Mouse (Mus musculus) hindbrain, embryonic 15.5 days (tissue): ENCODE data around the gene Sash1. TPM values are rescaled to one million over a fixed set of nuclear protein-coding genes. Genes with fewer than 3 reads are reported as not detected.

ENCODE experiments used
- ATAC-seq: fragments of 200-750 bp; cut with Nextera tagmentation; 2 replicates; pipeline ENCODE4 v1.8.0; 2017; ENCODE audit warnings: low read depth, moderate number of reproducible peaks, moderate TSS enrichment; ENCODE audit not compliant: low FRiP score
- H3K27ac ChIP-seq: fragments of 300-500 bp; sonication (generic); replicated peaks from 2 replicates; pipeline ENCODE4 v1.5.1; 2015; ENCODE audit warnings: mild to moderate bottlenecking, inconsistent platforms
- H3K27me3 ChIP-seq: fragments of 300-500 bp; sonication (generic); 2 replicates; pipeline ENCODE4 v1.6.1; 2015; ENCODE audit warnings: control low read depth, inconsistent platforms
- H3K36me3 ChIP-seq: fragments of 300-500 bp; sonication (generic); 2 replicates; pipeline ENCODE4 v1.6.1; 2015; ENCODE audit warnings: control low read depth, inconsistent platforms
- H3K4me1 ChIP-seq: fragments of 300-500 bp; sonication (generic); replicated peaks from 2 replicates; pipeline ENCODE4 v1.6.1; 2015; ENCODE audit warnings: control low read depth, inconsistent platforms
- H3K4me2 ChIP-seq: fragments of 300-500 bp; sonication (generic); 2 replicates; pipeline ENCODE4 v1.6.1; 2015; ENCODE audit warnings: moderate library complexity, mild to moderate bottlenecking, inconsistent platforms
- H3K4me3 ChIP-seq: fragments of 300-500 bp; sonication (generic); 2 replicates; pipeline ENCODE4 v1.5.1; 2015; ENCODE audit warnings: mild to moderate bottlenecking, inconsistent platforms
- H3K9ac ChIP-seq: fragments of 300-500 bp; sonication (generic); 2 replicates; pipeline ENCODE4 v1.6.1; 2015; ENCODE audit warnings: inconsistent platforms
- H3K9me3 ChIP-seq: fragments of 300-500 bp; sonication (generic); 2 replicates; pipeline ENCODE4 v1.6.1; 2016; ENCODE audit warnings: control low read depth, inconsistent platforms
- WGBS: fragments of 180-500 bp; shearing (Covaris S2); methylation state at CpG from one replicate; pipeline ENCODE4 v1.1.7; 2015; 5-methylcytosine and 5-hydroxymethylcytosine counted together
- polyA plus RNA-seq: library from polyadenylated mRNA; unstranded; fragments of >200 nt; fragmentation: Nextera tagmentation; extraction: Ambion mirVana; gene quantifications from 2 replicates; pipeline ENCODE4 v1.2.1, GENCODE M21; 2015

Sash1 gene
- polyA plus RNA-seq, 1 experiment from 2014 or later = 3.1 TPM

GRCm38 (mm10) chr10:8807581-8807980, 78.3 kb downstream of the Sash1 start:
- no peak overlapping the region for H3K9ac ChIP-seq
- H3K27me3 ChIP-seq = no peaks in the 10 kb centered on the region
- H3K9me3 ChIP-seq = no peaks in the 10 kb centered on the region
- WGBS = 87% methylated on average over 9 of the region's 9 CpGs
- no peak for ATAC-seq
- H3K36me3 ChIP-seq = no peaks in the 10 kb centered on the region
- H3K4me2 ChIP-seq = no peak overlapping the region
- peaks cover 10% of the 10 kb centered on the region for H3K4me1 ChIP-seq
- no peak overlapping the region for H3K4me3 ChIP-seq
- no peak overlapping the region for H3K27ac ChIP-seq

GRCm38 (mm10) chr10:8805402-8805801, 80.5 kb downstream of the Sash1 start:
- no peaks in the 10 kb centered on the region for H3K27me3 ChIP-seq
- no peaks in the 10 kb centered on the region for H3K36me3 ChIP-seq
- peaks cover 25% of the 10 kb centered on the region for H3K4me1 ChIP-seq
- no peak for ATAC-seq
- H3K9me3 ChIP-seq = no peaks in the 10 kb centered on the region
- H3K27ac ChIP-seq = no peak overlapping the region
- no peak overlapping the region for H3K4me3 ChIP-seq
- no peak overlapping the region for H3K9ac ChIP-seq
- no peak overlapping the region for H3K4me2 ChIP-seq
- 91% methylated on average over 3 of the region's 3 CpGs for WGBS

DNA sequence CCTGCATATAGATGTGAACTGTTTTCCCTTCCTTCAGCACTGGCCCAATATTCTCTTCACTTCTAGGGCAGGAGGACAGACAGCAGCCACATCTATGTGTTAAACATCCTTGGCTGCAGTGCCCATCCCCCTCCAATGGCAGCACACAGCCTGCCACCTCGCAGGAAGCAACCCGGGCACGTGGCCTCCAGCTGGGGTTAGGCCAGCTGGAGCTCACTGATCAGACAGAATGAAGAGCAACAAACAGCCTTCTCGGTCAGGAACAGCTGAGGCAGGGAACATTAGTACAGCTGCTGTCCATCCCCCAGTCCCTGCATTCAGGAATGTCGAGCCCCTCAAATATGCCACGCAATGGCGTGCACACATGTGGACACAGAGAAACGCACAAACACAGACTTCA, 81.6 kb downstream of the Sash1 start:
- Histone ChIP-seq H3K4me2 (no peak overlapping the region), H3K27me3 (no peaks in the 10 kb centered on the region), H3K9ac (no peak overlapping the region), H3K4me3 (no peak overlapping the region), H3K36me3 (no peaks in the 10 kb centered on the region), H3K9me3 (no peaks in the 10 kb centered on the region), H3K4me1 (peaks cover 29% of the 10 kb centered on the region), H3K27ac (peak overlapping the region; percentile 40; the same call in 1 of the 2 replicates)
- ATAC-seq = 0 out of 2 replicates have a peak, but pooled peaks have one; percentile 29
- WGBS = 23% methylated on average over 8 of the region's 8 CpGs

DNA sequence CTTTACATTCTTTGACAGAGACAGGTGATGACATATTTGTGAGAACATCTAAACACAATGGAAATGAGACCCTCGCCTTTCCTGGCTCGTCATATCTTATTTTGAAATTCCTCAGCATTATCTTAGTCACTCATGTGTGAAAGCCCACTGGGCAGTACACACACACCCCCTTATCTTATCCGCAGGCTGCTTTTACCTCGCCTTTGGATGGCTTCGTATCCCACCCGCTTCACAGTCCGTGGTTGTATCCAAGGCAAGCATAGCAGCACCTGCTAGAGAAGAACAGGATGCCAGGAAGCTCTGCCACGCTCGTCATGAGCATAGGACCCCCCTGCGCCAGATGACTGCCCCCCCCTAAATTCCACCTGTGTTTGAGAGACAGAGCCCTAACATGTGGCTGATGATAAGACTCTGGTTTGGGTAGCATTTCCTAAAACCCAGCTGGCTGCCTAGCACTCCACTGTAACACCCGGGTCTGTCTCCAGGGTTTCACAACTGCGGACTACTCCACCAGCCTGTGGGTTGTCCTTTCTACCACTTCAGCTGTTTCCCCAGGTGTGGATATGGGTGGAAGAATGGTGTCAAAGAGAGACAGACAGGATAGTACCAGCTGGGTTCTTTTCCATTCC, 84.0 kb downstream of the Sash1 start:
- Histone ChIP-seq H3K4me2 (peak overlapping the region; percentile 50), H3K36me3 (no peaks in the 10 kb centered on the region), H3K4me1 (peaks cover 29% of the 10 kb centered on the region), H3K27me3 (no peaks in the 10 kb centered on the region), H3K4me3 (no peak overlapping the region), H3K9ac (no peak overlapping the region), H3K27ac (peak overlapping the region; percentile 79), H3K9me3 (no peaks in the 10 kb centered on the region)
- ATAC-seq = peak; percentile 24; the same call in 1 of the 2 replicates
- WGBS = 67% methylated on average over 12 of the region's 12 CpGs

DNA sequence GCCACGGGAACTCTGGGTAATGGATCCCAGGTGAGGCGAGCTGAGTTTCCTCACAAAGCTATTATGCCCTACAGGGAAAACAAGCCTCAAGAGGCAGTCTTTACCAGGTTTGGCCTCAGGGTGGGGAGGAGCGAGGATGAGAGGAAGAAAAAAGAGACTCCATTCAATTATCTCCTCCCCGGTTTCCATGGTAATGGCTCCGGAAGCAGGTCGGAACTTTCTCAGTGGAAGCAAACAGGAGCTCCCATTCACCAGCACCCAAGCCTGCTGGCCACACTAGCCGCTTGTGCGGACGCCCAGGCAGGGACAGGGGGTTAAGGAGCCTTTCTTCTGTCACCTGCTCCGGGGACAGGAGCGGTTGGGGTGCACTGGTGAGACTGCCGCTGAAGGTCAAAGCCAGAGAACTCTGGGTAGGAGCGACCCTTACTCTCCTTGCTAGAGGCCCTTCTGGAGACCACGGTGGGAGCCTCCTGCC, 84.7 kb downstream of the Sash1 start:
- Histone ChIP-seq H3K27ac (peak overlapping the region; percentile 79), H3K4me3 (peak overlapping the region; percentile 17; the same call in 1 of the 2 replicates), H3K27me3 (no peaks in the 10 kb centered on the region), H3K4me2 (peak overlapping the region; percentile 50), H3K9me3 (no peaks in the 10 kb centered on the region), H3K36me3 (no peaks in the 10 kb centered on the region), H3K9ac (no peak overlapping the region), H3K4me1 (peaks cover 29% of the 10 kb centered on the region)
- peak; percentile 74 for ATAC-seq
- 22% methylated on average over 14 of the region's 14 CpGs for WGBS

GRCm38 (mm10) chr10:8797826-8798225, 88.0 kb downstream of the Sash1 start:
- ATAC-seq = no peak
- H3K4me1 ChIP-seq = peaks cover 19% of the 10 kb centered on the region
- no peak overlapping the region for H3K9ac ChIP-seq
- H3K9me3 ChIP-seq = no peaks in the 10 kb centered on the region
- 69% methylated on average over 6 of the region's 6 CpGs for WGBS
- H3K27ac ChIP-seq = no peak overlapping the region
- no peak overlapping the region for H3K4me3 ChIP-seq
- no peaks in the 10 kb centered on the region for H3K36me3 ChIP-seq
- H3K4me2 ChIP-seq = no peak overlapping the region
- H3K27me3 ChIP-seq = no peaks in the 10 kb centered on the region

DNA sequence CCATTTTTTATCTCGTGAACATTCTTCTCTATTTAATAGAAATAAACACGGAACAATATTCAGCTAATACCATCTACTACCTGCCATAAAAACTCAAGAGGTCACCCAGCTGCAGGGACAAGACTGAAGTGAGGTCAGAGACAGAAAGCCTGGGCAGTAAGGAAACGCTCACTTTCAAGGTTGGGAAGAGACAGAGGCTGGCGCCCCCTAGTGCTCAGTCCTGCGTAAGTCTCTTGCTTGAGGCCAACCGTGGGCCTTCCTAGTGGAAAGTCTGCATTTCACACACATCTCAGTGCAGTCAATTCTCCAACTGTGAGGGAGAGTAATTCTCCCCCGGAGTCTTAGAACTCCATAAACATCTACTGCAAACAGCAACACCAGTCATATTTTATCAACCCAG, 90.5 kb downstream of the Sash1 start:
- WGBS = 37% methylated on average over 7 of the region's 7 CpGs
- H3K4me1 ChIP-seq = peaks cover 3% of the 10 kb centered on the region; the same call in 1 of the 2 replicates
- H3K4me3 ChIP-seq = no peak overlapping the region
- H3K27me3 ChIP-seq = no peaks in the 10 kb centered on the region
- no peak for ATAC-seq
- H3K9ac ChIP-seq = no peak overlapping the region
- no peak overlapping the region for H3K27ac ChIP-seq
- no peaks in the 10 kb centered on the region for H3K9me3 ChIP-seq
- no peaks in the 10 kb centered on the region for H3K36me3 ChIP-seq
- no peak overlapping the region for H3K4me2 ChIP-seq

- Histone ChIP-seq H3K4me1 (no peaks in the 10 kb centered on the region), H3K27me3 (no peaks in the 10 kb centered on the region), H3K9ac (no peak overlapping the region), H3K27ac (no peak overlapping the region), H3K36me3 (no peaks in the 10 kb centered on the region), H3K4me2 (no peak overlapping the region), H3K4me3 (no peak overlapping the region), H3K9me3 (no peaks in the 10 kb centered on the region)
- ATAC-seq = 0 out of 2 replicates have a peak, but pooled peaks have one; percentile 27
- 70% methylated on average over 5 of the region's 5 CpGs for WGBS
Measured at GRCm38 (mm10) chr10:8792412-8792811, 93.5 kb downstream of the Sash1 start.

GRCm38 (mm10) chr10:8789096-8789495, 96.8 kb downstream of the Sash1 start:
- Histone ChIP-seq H3K4me3 (no peak overlapping the region), H3K36me3 (no peaks in the 10 kb centered on the region), H3K9me3 (no peaks in the 10 kb centered on the region), H3K9ac (no peak overlapping the region), H3K27ac (no peak overlapping the region), H3K27me3 (no peaks in the 10 kb centered on the region), H3K4me1 (peaks cover 4% of the 10 kb centered on the region; the same call in 1 of the 2 replicates), H3K4me2 (no peak overlapping the region)
- ATAC-seq = no peak
- WGBS = 97% methylated on average over 6 of the region's 6 CpGs

DNA sequence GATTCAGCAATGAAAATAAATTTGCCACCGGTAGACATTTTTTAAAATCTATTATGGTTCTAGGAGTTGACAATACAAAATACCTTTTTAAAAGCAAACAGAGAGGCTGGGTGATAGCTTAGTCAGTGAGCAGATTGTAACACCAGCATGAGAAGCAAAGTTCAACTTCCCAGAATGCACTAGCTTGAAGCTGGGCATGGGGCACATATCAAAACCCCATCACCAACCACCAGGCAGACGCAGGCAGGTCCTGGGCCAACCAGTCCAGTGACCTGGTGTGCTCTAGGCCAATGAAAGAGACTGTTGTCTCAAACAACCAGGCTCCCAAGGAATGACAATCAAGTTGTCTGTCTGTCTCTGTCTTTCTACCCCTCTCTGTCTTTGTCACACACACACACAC, 98.6 kb downstream of the Sash1 start:
- Histone ChIP-seq H3K27me3 (no peaks in the 10 kb centered on the region), H3K9ac (no peak overlapping the region), H3K27ac (no peak overlapping the region), H3K4me3 (no peak overlapping the region), H3K36me3 (no peaks in the 10 kb centered on the region), H3K9me3 (no peaks in the 10 kb centered on the region), H3K4me2 (no peak overlapping the region), H3K4me1 (peaks cover 4% of the 10 kb centered on the region; the same call in 1 of the 2 replicates)
- no peak for ATAC-seq
- 77% methylated on average over 2 of the region's 2 CpGs for WGBS

DNA sequence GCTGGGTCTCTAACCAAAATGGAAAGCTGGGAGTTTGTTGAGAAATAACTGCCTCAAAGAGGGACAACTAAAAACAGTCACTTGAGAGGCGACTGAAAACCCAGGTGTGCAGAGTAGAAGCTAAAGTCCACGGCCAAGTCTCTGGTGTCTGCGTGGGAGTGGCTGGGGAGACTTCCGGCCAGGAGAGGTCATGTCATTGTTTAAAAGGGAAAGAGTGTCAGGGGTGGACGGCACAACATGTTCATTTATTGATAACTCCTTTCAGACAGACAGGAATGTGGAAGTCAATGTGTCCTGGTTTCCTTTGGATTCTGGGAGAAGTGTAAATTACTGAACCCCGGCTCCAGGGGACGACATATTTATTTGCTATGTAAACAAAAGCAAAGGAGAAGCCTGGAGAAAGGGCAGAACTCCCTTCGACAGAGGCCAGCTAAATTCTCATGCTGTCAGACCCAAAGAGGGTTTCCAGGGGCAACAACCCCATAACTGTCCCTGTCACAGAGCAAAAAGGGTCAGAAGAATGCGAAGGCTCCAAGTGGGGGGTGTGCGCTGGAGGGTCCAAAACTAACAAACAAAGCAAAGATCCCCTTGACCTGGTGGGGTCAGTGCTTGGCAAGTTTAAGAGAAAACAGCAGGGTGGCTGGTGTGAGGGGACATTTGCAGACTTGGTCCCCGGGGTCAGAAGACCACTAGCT, 100.3 kb downstream of the Sash1 start:
- H3K4me1 ChIP-seq = peaks cover 4% of the 10 kb centered on the region; the same call in 1 of the 2 replicates
- H3K9ac ChIP-seq = no peak overlapping the region
- H3K4me2 ChIP-seq = no peak overlapping the region
- H3K36me3 ChIP-seq = no peaks in the 10 kb centered on the region
- no peaks in the 10 kb centered on the region for H3K27me3 ChIP-seq
- H3K4me3 ChIP-seq = no peak overlapping the region
- 0 out of 2 replicates have a peak overlapping the region, but pooled peaks have one; percentile 11 for H3K27ac ChIP-seq
- no peak for ATAC-seq
- no peaks in the 10 kb centered on the region for H3K9me3 ChIP-seq
- WGBS = 18% methylated on average over 11 of the region's 11 CpGs

- 82% methylated on average over 10 of the region's 10 CpGs for WGBS
- no peak for ATAC-seq
Measured at GRCm38 (mm10) chr10:8781876-8782372, 103.9 kb downstream of the Sash1 start.

More at GRCm38 (mm10) chr10:8781876-8782372, 103.9 kb downstream of the Sash1 start:
- Histone ChIP-seq H3K9me3 (no peaks in the 10 kb centered on the region), H3K36me3 (no peaks in the 10 kb centered on the region), H3K4me2 (no peak overlapping the region), H3K27ac (no peak overlapping the region), H3K4me1 (peaks cover 4% of the 10 kb centered on the region; the same call in 1 of the 2 replicates), H3K4me3 (no peak overlapping the region), H3K27me3 (no peaks in the 10 kb centered on the region), H3K9ac (no peak overlapping the region)
